Mouse (Mus musculus) adrenal gland, adult 8-10 months (tissue): ENCODE results near the gene Hvcn1. TPM values are rescaled to one million over a fixed set of nuclear protein-coding genes. Genes with fewer than 3 reads are reported as not detected.
"Not testable (repeated sequence)": the region's sequence is repeated elsewhere in the genome, so short reads cannot be mapped to it uniquely, and the experiment has no call there.

Experiments
- DNase-seq: peaks from one replicate; pipeline ENCODE4 v3.0.0; 2022
- total RNA-seq, 4 experiments: library from RNA; stranded (reverse); gene quantifications; 2 replicates each; pipeline ENCODE4 v1.2.4; 2022

Gene Hvcn1
- total RNA-seq, 4 experiments from 2014 or later, result 1.8 to 8.0 (median 4.2) TPM

DNA sequence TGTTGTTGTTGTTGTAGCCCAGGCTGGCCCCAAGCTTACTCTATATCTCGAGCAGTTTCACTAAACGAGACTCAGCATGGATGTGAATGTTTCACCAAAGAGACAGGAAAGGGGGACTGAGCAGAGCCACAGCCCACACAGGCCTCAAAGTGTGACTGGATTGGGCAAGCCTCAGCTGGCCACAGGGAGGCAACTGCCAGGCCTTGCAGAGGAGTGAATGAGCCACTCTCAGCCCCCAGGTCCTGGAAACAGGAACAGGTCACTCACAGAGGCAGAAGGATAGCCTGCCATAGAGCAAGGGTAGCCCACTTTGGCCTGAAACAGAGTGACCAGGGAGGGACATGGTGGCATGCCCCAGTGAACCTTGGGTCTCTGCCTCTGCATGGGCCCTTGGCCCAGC is 2.4 kb upstream of the Hvcn1 start:
- DNase-seq, result no peak

DNA sequence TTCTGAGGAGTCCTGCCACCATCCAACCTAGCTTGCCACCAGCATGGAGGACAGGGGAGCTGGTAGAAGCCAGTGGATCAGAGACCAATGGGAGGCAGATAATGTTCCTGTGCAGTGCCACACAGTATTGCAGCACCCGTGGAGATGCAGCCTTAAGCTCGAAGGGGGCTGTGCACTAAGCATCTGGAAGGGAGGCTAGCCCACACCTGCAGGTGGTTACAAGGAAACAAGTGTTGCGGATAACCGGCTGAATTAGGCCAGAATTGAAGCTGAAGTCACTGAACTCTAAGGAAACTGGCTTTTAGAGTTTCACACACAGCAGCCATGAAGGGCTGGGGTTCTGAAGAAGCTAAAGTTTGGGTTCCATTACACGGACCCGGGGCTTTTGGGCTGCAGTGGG is 2.3 kb downstream of the Hvcn1 start:
- no peak for DNase-seq

DNA sequence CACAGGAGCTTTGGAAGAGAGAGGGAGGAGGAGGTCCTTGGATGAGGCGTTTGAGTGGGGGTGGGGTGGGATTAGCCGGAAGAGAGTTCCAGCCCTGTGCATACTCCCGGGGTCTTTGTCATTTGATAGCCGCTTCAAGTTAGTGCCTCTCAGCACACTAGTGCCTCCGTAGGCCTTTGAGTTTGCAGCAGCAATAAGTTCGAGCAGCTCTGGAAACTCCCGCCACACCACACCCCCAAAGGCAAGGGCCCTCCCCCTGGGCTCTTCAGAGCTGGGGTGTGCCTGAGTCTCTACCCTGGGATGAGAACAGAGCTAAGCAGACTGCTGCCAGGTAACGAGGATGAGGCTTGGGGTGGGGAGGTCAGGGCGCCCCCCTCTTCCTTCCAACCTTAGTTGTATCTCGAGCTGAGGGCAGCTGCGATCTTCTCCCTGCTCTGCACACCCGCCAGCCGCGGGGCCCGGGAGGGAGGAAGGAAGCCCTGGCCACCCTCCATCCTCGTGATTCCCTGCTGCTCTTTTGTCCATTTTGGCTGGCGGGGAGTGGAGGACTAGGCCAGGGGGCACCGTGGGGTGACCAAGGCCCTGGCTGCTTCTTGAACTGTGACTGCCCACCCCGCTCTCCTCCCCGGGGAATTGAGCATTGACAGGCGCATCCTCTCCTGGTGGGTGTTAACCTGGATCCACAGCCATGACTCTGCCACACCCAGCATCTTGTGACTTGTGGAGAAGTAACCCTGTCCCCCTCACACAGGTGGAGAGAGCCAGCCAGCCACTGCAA is 3.2 kb downstream of the Hvcn1 start:
- peak; percentile 23 for DNase-seq

DNA sequence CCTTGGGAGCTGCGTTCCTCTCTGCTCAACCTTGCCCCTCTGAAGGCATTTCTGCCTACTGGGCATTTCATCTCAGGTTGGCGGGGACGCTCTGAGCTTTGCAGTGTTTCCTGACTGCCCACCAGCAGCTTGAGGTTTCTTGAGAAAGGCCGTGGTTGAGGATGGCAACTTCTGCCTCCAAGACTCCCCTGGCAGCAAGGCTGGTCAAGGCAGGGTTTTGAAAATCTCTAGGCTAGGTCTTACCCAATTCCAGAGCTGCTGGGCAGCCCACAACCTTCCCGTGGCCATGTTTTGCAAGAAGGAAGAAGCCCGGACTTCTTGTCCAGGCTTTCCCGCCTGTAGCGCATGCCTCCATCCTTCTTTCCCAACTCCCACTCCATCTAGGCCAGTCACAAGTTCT is 4.3 kb downstream of the Hvcn1 start:
- DNase-seq, result no peak

DNA sequence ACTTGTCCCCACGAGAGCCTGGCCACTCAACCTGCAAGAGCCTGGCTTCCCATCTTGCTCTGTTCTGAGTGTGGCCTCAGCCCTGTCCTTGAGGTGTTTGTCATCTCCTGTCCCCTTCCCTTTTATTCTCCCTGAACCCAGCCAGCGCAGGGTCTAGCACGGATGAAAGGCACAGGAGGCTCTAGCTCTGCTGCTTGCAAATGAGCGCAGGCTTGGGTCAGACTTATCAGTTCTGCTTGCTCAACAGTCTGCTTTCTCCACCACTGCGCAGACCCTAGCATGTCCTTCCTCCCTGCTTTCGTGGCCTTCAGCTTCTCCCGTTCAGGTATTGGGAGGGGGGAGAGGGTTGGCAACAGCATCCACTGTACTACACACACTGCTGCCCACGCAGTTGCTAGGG is 5.5 kb downstream of the Hvcn1 start:
- DNase-seq, result no peak

DNA sequence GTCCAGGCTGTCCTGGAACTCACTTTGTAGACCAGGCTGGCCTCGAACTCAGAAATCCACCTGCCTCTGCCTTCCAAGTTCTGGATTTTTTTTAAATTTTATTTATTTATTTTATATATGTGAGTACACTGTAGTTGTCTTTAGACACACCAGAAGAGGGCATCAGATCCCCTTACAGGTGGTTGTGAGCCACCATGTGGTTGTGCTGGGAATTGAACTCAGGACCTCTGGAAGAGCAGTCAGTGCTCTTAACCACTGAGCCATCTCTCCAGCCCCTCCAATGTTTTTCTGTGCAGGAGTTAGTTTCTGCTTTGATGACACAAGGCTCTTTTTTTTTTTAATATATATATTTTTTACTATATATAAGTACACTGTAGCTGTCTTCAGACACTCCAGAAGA is 6.2 kb downstream of the Hvcn1 start:
- DNase-seq, result not testable (repeated sequence)

DNA sequence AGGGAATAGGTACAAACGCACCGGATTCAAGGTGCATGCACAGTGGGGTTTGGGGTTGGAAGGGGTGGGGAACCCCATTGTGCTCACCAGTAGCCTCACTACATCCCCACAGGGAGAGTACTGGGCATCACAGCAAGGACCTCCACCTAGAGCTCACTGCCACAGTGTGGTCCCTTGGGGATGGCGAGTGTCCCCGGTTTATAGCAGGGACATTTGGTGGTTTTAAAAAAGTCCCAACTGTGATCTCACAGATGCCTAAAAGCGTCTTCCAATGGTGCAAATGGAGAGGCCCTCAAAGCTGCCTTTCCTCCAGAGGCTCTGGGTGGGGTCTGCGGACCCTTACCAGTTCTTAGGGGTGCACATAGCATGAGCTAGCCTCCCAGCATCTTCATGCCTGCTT is 7.3 kb downstream of the Hvcn1 start:
- DNase-seq, result no peak

DNA sequence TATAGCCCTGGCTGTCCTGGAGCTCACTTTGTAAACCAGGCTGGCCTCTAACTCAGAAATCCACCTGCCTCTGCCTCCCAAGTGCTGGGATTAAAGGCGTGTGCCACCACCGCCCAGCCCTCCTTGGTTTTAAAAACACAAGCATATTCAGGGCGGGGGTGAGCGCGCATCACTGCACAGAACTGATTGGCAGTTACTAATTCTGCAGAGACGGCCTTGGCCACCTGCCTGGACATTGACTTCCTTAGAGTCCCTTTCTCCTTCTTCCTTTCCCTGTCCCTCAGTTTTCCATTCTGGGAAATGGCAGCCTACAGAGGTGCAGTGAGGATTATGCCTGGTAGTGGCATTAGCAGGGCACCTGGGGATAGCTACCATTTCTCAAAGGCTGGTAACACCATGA is 11.0 kb downstream of the Hvcn1 start:
- no peak for DNase-seq

DNA sequence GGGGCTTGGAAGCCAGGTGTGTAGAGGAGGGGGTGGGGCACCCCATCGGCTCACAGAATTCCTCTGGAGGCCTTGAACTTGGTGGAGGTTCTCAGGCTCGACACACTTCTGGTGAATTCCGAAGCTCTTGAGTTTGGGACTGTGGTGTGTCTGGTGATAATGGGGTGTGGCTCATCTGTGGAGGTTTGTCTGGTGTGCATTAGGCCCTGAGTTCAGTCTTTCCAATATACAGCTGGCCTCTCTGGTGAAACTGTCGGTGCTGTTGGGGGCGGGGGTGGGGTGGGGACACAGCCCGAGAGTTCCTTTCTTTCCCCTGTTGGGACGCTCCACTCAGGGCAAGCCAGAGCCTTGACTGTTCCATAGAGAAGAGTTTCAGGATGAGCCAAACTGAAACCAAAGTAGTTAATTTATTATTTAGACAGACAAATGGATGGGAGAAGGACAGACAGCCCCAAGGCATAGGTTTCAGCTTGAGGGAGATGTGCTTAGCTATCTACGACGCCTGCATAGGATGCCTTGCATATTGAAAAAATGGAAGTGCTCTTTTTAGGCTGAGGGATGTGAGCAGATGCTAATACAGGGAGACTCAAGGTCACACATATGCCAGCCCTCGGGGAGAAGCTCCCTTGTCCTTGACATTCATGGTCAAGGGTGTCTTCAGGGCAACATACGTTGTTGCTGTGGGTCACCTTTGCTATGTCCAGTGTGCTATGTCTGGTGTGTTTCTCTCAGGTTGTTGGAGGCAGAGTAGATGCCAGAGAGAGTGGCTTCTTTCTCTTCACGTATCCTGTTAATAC is 11.7 kb downstream of the Hvcn1 start:
- DNase-seq, result no peak

DNA sequence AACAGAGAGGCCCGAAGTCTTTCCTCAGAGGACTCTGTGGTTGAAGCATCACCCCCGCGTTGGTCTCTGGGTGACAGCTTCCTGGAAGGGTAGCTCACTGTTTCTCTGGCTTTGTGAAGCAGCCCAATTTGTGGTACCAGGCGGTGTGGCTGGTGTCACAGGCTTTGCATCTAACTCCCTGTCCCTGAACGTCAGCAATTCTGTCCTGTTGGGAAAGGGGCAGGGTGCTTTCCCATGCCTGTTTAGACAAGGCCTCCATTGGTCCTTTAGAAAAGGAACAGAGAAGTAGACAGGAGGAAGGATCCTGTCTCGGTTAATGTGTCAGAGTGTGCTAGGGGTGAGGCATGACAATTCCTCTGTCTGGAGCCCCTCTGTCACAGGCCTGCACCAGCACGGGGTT is 12.3 kb downstream of the Hvcn1 start:
- DNase-seq, result no peak

DNA sequence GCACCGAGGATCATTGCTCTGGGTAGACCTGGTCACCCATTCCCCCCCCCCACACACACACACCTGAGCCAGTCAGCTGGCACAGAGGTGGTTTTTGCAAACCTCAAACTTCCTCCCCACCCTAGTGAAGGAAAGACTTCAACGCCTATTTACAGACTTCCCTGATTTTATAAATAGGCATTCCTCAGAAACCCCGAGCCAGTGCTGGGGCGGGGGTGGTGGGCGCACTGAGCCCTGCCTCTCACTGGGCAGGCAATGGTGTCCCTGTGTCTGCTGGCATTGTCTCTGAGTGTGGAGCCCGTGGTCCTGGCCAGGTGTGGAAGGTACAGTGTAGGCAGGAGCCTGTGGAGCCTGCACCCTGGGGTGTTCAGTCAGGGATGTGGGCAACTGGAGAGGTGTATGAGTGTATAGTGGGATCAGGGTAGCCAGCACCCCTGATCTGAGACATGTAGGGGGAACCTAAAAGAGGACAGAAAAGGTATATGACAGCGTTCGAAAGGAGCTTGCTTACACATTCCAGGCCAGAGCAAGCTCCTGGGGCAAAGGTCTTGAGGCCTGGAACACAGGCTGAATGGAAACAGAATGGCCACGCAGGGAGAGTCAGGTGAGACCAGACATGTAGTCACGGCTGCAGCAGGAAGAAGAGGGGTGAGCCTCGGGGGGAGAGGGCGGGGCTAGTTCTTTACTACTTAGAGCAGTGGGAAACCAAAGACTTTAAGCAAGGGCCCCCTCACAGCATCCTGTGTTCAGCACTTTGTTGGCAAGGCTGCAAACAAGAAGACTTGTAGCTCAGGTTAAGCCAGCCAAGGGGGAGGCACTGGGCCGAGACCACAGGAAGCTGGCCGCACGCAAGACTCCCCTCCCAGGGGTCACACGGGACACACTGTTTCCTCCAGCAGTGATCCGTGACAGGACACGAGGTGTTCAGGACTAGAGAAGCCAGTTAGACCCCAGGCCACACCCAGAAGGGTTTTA is 13.3 kb downstream of the Hvcn1 start:
- DNase-seq, result no peak

DNA sequence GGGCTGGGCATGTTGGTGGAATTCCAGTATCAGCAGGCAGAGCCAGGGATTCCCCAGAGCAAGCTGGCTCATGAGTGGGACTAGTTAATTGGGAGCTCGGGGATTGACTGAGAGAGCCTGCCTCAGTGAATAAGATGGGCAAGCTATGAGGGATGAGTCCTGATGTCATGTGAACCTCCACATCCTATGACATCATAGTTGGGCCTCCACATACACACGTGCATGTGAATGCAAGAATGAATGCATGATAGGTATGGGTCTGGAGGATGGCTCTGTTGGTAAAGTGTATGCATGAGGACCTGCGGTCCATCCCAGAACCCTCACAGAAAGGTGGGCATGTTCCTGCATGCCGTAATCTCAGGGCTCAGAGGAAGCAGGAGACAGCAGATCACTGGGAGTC is 14.5 kb downstream of the Hvcn1 start:
- DNase-seq, result no peak

DNA sequence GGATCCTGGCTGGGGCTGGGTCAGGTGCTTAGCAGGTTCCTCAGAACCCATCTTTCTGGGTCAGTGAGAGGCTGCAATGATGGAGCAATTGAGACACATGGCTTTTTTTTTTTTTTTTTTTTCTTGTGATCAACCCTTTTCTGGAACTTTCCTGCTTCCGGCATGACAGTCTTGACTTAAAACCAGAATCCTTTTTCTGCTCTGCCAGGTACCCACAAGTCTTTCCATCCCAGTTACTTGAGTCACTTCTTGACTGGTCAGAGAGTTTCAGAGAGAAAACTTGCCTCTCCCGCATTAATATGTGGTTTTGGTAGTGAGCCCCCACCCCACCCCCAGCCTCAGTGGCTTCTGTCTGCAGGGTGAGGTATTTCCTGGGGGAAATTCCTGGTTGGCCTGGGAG is 17.7 kb downstream of the Hvcn1 start:
- no peak for DNase-seq

DNA sequence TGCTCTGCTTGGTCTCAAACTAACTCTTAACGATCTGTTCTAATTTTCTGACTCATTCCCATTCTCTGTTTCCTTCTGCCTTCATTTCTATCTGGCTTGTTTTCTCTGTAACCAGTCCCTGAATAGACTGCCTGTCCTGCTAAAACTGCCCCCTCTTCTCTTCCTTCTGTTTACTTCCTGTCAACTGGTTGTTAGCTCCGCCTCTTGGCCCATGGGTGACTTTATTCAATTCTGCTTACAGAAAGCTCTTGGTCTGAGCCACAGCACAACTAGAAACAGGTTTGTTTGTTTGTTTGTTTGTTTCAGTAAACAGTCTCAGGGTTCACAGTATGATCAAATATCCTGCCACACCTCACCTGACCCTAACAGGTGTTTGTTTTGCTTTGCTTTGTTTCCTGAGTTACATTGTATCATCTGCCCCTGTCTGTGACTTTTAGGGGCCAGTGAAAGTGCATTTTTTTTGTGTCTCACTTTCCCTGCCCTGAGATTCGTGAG is 21.7 kb downstream of the Hvcn1 start:
- no peak for DNase-seq

DNA sequence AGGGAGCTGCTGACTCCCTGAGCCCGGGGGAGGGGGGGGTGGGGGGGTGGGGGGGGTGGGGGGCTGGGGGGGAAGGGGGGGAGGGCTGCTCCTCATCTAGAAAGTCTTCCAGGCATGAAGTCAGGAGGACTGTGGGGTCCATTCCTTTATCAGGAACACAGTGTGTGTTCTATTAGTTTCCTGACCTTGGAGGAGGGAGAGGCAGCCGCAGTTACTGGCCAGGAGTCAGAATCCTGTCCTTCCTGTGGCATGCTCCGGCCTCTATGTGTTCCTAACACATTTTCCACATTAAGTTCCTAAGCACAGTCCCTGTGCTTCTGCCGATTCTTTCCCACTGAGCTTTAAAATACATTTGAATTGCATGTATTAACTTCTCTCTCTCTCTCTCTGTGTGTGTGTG is 22.2 kb downstream of the Hvcn1 start:
- no peak for DNase-seq

DNA sequence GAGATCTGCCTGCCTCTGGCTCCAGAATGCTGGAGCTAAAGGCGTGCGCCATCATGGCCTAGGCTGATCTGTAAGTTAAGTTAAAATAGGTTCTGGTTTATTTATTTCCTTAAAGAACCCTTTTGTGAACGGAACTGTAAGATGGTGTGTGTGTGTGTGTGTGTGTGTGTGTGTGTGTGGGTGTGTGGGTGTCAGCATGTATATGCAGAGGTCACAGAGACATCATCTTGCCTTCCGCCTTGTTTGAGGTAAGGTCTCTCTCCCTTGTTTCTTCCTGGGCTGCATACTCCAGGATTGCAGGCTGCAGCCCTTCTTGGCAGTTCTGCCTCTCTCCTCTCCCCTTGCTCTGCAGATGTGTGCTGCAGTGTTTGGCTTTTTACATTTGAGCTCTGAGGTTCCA is 24.2 kb downstream of the Hvcn1 start:
- DNase-seq, result no peak

DNA sequence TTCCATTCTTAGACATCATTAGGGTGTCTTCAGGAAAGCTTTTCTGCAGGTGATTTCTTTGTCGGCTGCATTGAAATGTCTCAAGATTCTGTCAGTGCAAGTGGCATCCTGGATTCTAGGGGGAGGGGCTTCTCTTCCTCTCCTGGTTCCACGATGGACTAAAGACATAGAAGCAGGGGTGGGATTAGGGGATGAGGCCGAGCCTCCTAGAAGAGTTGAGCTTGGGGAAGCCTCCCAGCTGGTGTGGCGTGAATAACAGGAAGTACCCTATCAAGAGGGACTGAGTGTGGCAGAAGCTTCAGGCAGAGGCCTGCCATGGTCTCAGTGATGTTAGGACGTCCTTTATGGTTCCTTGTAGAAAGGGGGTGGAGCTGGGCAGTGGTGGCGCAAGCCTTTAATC is 24.8 kb downstream of the Hvcn1 start:
- DNase-seq, result no peak

DNA sequence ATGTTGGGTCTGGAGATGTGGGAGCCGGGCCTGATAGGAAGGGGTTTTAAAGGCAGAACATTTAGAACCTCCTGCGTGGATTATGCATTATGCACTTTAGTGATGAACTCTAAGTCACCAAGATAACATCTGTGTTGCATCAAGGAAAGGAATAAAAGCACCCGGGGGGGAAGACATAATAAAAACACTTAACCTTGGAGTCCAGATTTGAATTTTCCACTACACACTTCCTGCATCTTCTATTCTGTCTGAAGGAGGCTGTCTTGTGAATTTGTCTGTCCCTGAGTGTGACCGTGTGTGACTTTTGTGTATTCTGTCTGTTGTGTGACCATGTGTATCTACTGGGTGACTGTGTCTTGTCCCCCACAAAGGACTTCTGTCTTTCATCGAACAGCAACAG is 25.4 kb downstream of the Hvcn1 start:
- no peak for DNase-seq

DNA sequence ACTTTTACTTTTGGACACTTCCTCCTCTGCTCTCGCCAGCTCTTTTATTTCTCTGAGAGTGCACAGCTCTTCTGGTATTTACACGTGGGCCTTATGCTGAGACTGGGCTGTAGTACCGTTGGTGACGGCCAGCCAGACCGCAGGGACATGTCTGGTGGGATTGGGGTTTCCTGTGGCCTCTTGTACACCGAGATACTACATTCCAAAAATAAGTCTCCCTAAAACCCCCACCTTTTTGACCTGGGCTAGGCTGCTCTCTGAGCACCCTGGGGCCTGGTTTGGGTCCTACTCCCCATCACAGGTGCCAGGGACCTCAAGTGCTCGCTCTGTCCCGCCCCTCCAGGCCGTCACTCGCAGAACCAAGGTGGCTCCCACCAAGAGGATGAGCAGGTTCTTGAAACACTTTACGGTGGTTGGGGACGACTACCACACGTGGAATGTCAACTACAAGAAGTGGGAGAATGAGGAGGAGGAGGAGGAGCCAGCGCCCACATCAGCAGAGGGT is 26.5 kb downstream of the Hvcn1 start:
- no peak for DNase-seq

DNA sequence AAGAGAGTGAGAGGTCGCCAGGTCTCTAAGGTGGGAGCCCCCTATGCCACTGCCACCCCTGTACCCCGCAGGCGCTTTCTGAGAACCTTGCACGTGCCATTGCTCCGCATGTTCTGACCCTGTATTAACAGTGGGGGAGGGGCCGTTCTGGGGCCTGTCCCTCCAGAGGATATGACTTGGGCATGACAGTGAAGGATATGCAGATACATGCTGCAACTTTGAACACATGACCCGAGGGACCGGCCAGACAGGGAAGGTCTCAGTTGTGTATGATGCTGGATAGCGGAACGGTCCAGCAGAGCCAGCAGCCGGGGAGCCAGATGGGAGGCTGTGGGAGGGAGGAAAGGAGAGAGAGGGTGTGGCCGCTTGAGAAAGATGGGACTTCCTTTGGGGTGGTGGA is 27.1 kb downstream of the Hvcn1 start:
- DNase-seq, result no peak

DNA sequence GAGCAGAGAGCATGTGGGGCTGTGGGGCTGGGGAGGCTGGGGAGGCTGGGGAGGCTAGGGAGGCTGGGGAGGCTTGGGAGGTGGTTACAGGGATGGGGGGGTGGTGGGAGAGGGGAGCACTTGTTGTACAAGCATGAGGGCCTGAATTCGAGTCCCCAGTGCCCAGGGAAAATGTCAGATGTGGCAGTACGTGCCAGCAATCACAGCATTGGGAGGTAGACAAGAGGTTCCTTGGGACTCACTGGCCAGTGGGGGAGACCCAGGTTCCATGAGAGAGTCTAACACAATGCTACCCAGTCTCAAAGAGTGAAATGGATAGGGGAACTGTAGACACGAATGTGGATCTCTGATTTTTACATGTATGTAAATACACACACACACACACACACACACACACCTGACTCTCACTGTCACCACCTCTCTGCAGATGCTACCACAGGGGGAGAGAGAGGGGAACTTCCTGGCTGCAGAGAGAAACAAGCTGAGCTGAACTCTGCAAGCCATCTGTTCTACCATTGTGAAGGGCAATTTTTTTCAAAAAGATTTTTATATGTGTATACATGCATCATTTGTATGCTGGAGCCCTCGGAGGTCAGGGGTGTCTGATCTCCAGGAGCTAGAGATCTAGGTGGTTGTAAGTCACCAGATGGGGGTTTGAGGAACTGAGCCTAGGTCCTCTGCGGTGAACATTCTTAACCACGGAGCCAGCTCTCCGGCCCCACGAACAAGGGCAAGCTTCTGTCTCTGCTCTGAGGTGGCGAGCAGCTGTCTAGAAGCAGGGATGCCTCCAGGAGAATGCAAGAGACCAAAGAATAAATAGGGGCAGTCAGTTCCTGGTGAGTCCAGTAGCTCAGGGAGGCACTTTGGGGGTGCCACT is 28.0 kb downstream of the Hvcn1 start:
- DNase-seq, result no peak
